Mouse (Mus musculus) erythroblast, embryonic 14.5 days (primary cell): ENCODE data around the gene Smtn. TPM values are rescaled to one million over a fixed set of nuclear protein-coding genes. Genes with fewer than 3 reads are reported as not detected.

ENCODE experiments used
- H3K27me3 ChIP-seq: 2 replicates; pipeline ENCODE4 v1.6.1; 2012; ENCODE audit warnings: inconsistent platforms; ENCODE audit not compliant: control insufficient read depth
- H3K36me3 ChIP-seq: 2 replicates; pipeline ENCODE4 v1.6.1; 2012; ENCODE audit warnings: mild to moderate bottlenecking, inconsistent platforms; ENCODE audit not compliant: control insufficient read depth
- H3K4me1 ChIP-seq: 2 replicates; pipeline ENCODE4 v1.6.1; 2012; ENCODE audit warnings: inconsistent platforms; ENCODE audit not compliant: control insufficient read depth
- H3K4me3 ChIP-seq: replicated peaks from 2 replicates; pipeline ENCODE3; 2012; ENCODE audit warnings: moderate library complexity, mild to moderate bottlenecking, inconsistent platforms
- H3K9me3 ChIP-seq: 2 replicates; pipeline ENCODE4 v1.6.1; 2012; ENCODE audit warnings: low read length, inconsistent platforms, mixed read lengths; ENCODE audit not compliant: control insufficient read depth
- GATA1 ChIP-seq: IDR thresholded peaks from 2 replicates; pipeline ENCODE4 v1.6.1; 2012; ENCODE audit warnings: low read length, inconsistent platforms, mixed read lengths
- TAL1 ChIP-seq: IDR thresholded peaks from 3 replicates; pipeline ENCODE4 v1.6.1; 2012; ENCODE audit warnings: low read length, inconsistent platforms, mixed read lengths
- polyA plus RNA-seq: library from polyadenylated mRNA; stranded (reverse); fragments of >175 nt; gene quantifications from 2 replicates; pipeline ENCODE4 v1.2.3, GENCODE M21; 2012

The Smtn gene
- polyA plus RNA-seq, 1 experiment: 0.65 TPM

- Histone ChIP-seq H3K4me3 (no peak overlapping the region), H3K9me3 (no peaks in the 10 kb centered on the region), H3K4me1 (no peaks in the 10 kb centered on the region), H3K36me3 (no peaks in the 10 kb centered on the region), H3K27me3 (no peaks in the 10 kb centered on the region)
- no peak for TF ChIP-seq GATA1
- no peak for TF ChIP-seq TAL1
Measured at GRCm38 (mm10) chr11:3471448-3471850, 69.0 kb downstream of the Smtn start.

Other genes starting within 250 kb of the Smtn start
- gene Pik3ip1, start 210.2 kb downstream of the Smtn start, polyA plus RNA-seq: 0.07 TPM in 1 of 2 replicates, not detected in the other
- 1.4 and 1.6 TPM in 2 replicates for gene Limk2, start 131.4 kb downstream of the Smtn start, polyA plus RNA-seq
- gene Rnf185, start 88.2 kb downstream of the Smtn start, polyA plus RNA-seq: 0.06 and 0.08 TPM in 2 replicates
- gene Pla2g3, start 52.3 kb downstream of the Smtn start, polyA plus RNA-seq: 0.01 TPM in 1 of 2 replicates, not detected in the other
- gene Inpp5j, start 35.8 kb downstream of the Smtn start, polyA plus RNA-seq: 0.01 TPM in 1 of 2 replicates, not detected in the other
- gene Selenom, start 25.9 kb downstream of the Smtn start, polyA plus RNA-seq: 0.37 and 0.41 TPM in 2 replicates
- 0.22 TPM in 2 replicates for gene Morc2a, start 108.6 kb upstream of the Smtn start, polyA plus RNA-seq